Mouse (Mus musculus) stomach, embryonic 15.5 days (tissue): ENCODE results near the gene Phex. TPM values are rescaled to one million over a fixed set of nuclear protein-coding genes. Genes with fewer than 3 reads are reported as not detected.

Experiments used
- ATAC-seq: fragments of 200-750 bp; cut with Nextera tagmentation; 2 replicates; pipeline ENCODE4 v1.8.0; 2017; ENCODE audit warnings: low read depth, moderate number of reproducible peaks, moderate TSS enrichment; ENCODE audit not compliant: insufficient read depth, low FRiP score
- H3K27ac ChIP-seq: fragments of 300-500 bp; sonication (generic); 2 replicates; pipeline ENCODE4 v1.5.1; 2015; ENCODE audit warnings: mild to moderate bottlenecking, inconsistent platforms
- H3K27me3 ChIP-seq: fragments of 300-500 bp; sonication (generic); replicated peaks from 2 replicates; pipeline ENCODE4 v1.6.1; 2015; ENCODE audit warnings: inconsistent platforms
- H3K36me3 ChIP-seq: fragments of 300-500 bp; sonication (generic); 2 replicates; pipeline ENCODE4 v1.6.1; 2015; ENCODE audit warnings: inconsistent platforms
- H3K4me1 ChIP-seq: fragments of 300-500 bp; sonication (generic); 2 replicates; pipeline ENCODE4 v1.6.1; 2015; ENCODE audit warnings: inconsistent platforms
- H3K4me2 ChIP-seq: fragments of 300-500 bp; sonication (generic); 2 replicates; pipeline ENCODE4 v1.6.1; 2015; ENCODE audit warnings: mild to moderate bottlenecking, inconsistent platforms
- H3K4me3 ChIP-seq: fragments of 300-500 bp; sonication (generic); replicated peaks from 2 replicates; pipeline ENCODE4 v1.5.1; 2015; ENCODE audit warnings: inconsistent platforms
- H3K9ac ChIP-seq: fragments of 300-500 bp; sonication (generic); 2 replicates; pipeline ENCODE4 v1.6.1; 2015; ENCODE audit warnings: inconsistent platforms
- H3K9me3 ChIP-seq: fragments of 300-500 bp; sonication (generic); 2 replicates; pipeline ENCODE4 v1.6.1; 2016; ENCODE audit warnings: inconsistent platforms
- WGBS: fragments of 180-500 bp; shearing (Covaris S2); methylation state at CpG from one replicate; pipeline ENCODE4 v1.1.7; 2015; 5-methylcytosine and 5-hydroxymethylcytosine counted together
- polyA plus RNA-seq: library from polyadenylated mRNA; unstranded; fragments of >200 nt; fragmentation: Nextera tagmentation; extraction: Ambion mirVana; gene quantifications from 2 replicates; pipeline ENCODE4 v1.2.1, GENCODE M21; 2015

The Phex gene
- 0.09 and 0.23 TPM in 2 replicates for polyA plus RNA-seq

DNA sequence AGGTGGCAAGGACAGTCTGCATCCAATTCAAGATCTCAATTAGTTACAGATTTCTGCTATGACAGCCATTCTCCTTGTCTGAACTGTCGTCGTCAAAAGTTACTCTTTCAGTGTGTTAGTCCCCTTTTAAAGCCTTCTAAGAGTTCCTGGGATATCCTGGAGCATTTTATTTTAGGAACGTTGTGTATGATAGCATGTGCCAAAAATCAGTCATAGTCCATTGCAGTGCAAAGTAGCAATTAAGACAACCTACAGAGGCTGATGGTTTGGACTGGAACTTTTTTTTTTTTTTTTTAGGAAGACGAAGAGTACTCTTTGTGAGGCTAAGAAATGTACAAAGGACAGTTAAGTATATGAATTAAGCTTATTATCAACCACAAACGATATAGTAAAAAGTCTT is at the start of gene Phex:
TSS of gene Phex (minus strand) at position 101 of the 400 bp plus-strand sequence.
- WGBS = 56% methylated on average over 5 of the region's 5 CpGs
- no peak for ATAC-seq
- H3K9me3 ChIP-seq = no peaks in the 10 kb centered on the region
- no peaks in the 10 kb centered on the region for H3K36me3 ChIP-seq
- no peaks in the 10 kb centered on the region for H3K4me1 ChIP-seq
- no peaks in the 10 kb centered on the region for H3K27me3 ChIP-seq
- H3K4me3 ChIP-seq = no peak within 1 kb of the TSS
- H3K27ac ChIP-seq = no peak within 1 kb of the TSS
- H3K4me2 ChIP-seq = no peak within 1 kb of the TSS
- no peak within 1 kb of the TSS for H3K9ac ChIP-seq

- no peaks in the 10 kb centered on the region for H3K36me3 ChIP-seq
- H3K4me1 ChIP-seq = no peaks in the 10 kb centered on the region
- no peaks in the 10 kb centered on the region for H3K9me3 ChIP-seq
- H3K9ac ChIP-seq = no peak overlapping the region
- H3K4me3 ChIP-seq = no peak overlapping the region
- no peaks in the 10 kb centered on the region for H3K27me3 ChIP-seq
- ATAC-seq = no peak
- WGBS = 75% methylated on average over 3 of the region's 3 CpGs
- no peak overlapping the region for H3K27ac ChIP-seq
- no peak overlapping the region for H3K4me2 ChIP-seq
These were observed 47.6 kb upstream of the Phex start for GRCm38 (mm10) chrX:157462716-157463115.

DNA sequence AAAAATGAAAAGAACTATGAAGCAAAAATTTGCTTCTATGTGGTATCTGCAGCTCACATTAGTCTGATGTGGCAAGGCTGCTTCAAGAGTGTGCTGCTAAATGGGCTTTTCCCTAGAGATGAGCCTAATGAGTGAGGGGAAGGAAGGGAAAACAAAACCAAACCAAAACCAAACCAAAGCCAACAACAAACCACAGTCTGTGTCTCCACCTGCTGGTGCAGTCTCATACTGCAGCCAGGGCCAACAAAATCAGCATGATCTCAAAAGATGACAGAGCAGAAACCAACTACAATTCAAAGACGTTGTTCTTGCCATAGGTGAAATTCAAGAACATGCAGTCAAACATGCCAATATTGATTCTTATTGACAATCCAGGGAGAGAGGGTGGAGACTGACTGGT is 39.3 kb upstream of the Phex start:
- no peak for ATAC-seq
- no peaks in the 10 kb centered on the region for H3K4me1 ChIP-seq
- H3K9ac ChIP-seq = no peak overlapping the region
- no peak overlapping the region for H3K27ac ChIP-seq
- WGBS = 26% methylated on average over 1 of the region's 1 CpGs
- no peak overlapping the region for H3K4me2 ChIP-seq
- H3K9me3 ChIP-seq = no peaks in the 10 kb centered on the region
- H3K36me3 ChIP-seq = no peaks in the 10 kb centered on the region
- no peak overlapping the region for H3K4me3 ChIP-seq
- no peaks in the 10 kb centered on the region for H3K27me3 ChIP-seq

- Histone ChIP-seq H3K4me1 (no peaks in the 10 kb centered on the region), H3K4me2 (no peak overlapping the region), H3K27me3 (no peaks in the 10 kb centered on the region), H3K4me3 (no peak overlapping the region), H3K9ac (no peak overlapping the region), H3K27ac (no peak overlapping the region), H3K36me3 (no peaks in the 10 kb centered on the region), H3K9me3 (no peaks in the 10 kb centered on the region)
- no peak for ATAC-seq
- 86% methylated on average over 1 of the region's 1 CpGs for WGBS
These were observed 33.9 kb upstream of the Phex start for GRCm38 (mm10) chrX:157449000-157449399.

- H3K27ac ChIP-seq = no peak overlapping the region
These were observed 32.3 kb upstream of the Phex start for GRCm38 (mm10) chrX:157447431-157447830.

GRCm38 (mm10) chrX:157434768-157435167 is 19.7 kb upstream of the Phex start:
- no peak overlapping the region for H3K4me2 ChIP-seq
- no peaks in the 10 kb centered on the region for H3K4me1 ChIP-seq
- H3K9me3 ChIP-seq = no peaks in the 10 kb centered on the region
- H3K36me3 ChIP-seq = no peaks in the 10 kb centered on the region
- H3K9ac ChIP-seq = no peak overlapping the region
- no peaks in the 10 kb centered on the region for H3K27me3 ChIP-seq
- H3K27ac ChIP-seq = no peak overlapping the region
- 63% methylated on average over 1 of the region's 1 CpGs for WGBS
- no peak for ATAC-seq
- H3K4me3 ChIP-seq = no peak overlapping the region

More at GRCm38 (mm10) chrX:157447431-157447830, 32.3 kb upstream of the Phex start:
- Histone ChIP-seq H3K4me3 (no peak overlapping the region), H3K4me2 (no peak overlapping the region), H3K4me1 (no peaks in the 10 kb centered on the region), H3K36me3 (no peaks in the 10 kb centered on the region), H3K9ac (no peak overlapping the region), H3K27me3 (no peaks in the 10 kb centered on the region), H3K9me3 (no peaks in the 10 kb centered on the region)
- 87% methylated on average over 6 of the region's 6 CpGs for WGBS
- ATAC-seq = no peak

DNA sequence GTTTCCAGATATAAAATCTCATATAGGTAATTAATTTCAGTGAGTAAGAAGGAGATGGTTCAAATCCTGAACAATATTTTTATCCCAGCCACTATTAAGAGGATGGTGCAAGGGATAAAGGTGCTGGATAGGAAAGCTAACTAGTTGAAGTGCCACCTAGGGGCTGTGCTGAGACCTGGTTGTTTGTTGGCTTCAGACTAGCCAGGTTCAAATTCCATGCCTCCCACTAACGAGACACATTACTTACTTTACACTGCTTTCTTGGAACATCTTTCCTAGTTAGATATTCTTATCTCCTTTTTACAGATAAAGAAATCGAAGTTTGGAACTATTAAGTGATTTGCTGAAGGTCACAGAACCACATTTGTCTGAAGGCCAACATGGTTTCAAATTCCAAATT is 4.3 kb upstream of the Phex start:
- no peaks in the 10 kb centered on the region for H3K36me3 ChIP-seq
- no peaks in the 10 kb centered on the region for H3K9me3 ChIP-seq
- no peaks in the 10 kb centered on the region for H3K4me1 ChIP-seq
- no peak overlapping the region for H3K27ac ChIP-seq
- no peak for ATAC-seq
- no peak overlapping the region for H3K4me3 ChIP-seq
- H3K4me2 ChIP-seq = no peak overlapping the region
- H3K27me3 ChIP-seq = no peaks in the 10 kb centered on the region
- WGBS = 36% methylated on average over 2 of the region's 2 CpGs
- H3K9ac ChIP-seq = no peak overlapping the region

DNA sequence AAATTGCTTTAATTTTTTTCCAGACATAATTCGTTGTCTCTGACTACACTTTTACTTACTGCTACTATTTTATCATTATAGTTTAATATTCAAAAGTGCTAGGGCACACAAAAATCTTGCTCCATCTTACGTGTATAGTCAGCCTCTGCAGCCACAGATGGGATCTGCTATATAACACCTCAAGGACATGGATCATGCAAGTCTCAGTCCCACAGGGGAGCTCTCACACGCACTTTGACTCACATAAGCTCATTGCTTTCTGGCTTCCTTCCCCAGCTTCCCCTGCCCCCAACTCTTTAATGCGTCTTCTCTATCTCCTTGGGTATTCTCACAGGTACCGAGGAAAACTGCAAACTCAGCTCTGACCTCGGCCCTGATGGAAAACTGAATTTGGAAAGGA is 10.2 kb downstream of the Phex start:
- Histone ChIP-seq H3K27ac (no peak overlapping the region), H3K4me1 (no peaks in the 10 kb centered on the region), H3K36me3 (no peaks in the 10 kb centered on the region), H3K9me3 (no peaks in the 10 kb centered on the region), H3K4me3 (no peak overlapping the region), H3K4me2 (no peak overlapping the region), H3K27me3 (no peaks in the 10 kb centered on the region), H3K9ac (no peak overlapping the region)
- ATAC-seq = no peak
- WGBS = 68% methylated on average over 6 of the region's 6 CpGs

- Histone ChIP-seq H3K4me2 (no peak overlapping the region), H3K36me3 (no peaks in the 10 kb centered on the region), H3K4me1 (no peaks in the 10 kb centered on the region), H3K27ac (no peak overlapping the region), H3K4me3 (no peak overlapping the region), H3K9me3 (no peaks in the 10 kb centered on the region), H3K27me3 (no peaks in the 10 kb centered on the region), H3K9ac (no peak overlapping the region)
- ATAC-seq = no peak
- WGBS = 55% methylated on average over 2 of the region's 2 CpGs
These were observed 23.9 kb downstream of the Phex start for GRCm38 (mm10) chrX:157391241-157391640.

- Histone ChIP-seq H3K36me3 (no peaks in the 10 kb centered on the region), H3K27ac (no peak overlapping the region), H3K4me2 (no peak overlapping the region), H3K4me3 (no peak overlapping the region), H3K27me3 (no peaks in the 10 kb centered on the region), H3K9ac (no peak overlapping the region), H3K4me1 (no peaks in the 10 kb centered on the region), H3K9me3 (no peaks in the 10 kb centered on the region)
- ATAC-seq = no peak
- WGBS = 66% methylated on average over 6 of the region's 6 CpGs
These were observed 25.0 kb downstream of the Phex start for GRCm38 (mm10) chrX:157390102-157390501.

GRCm38 (mm10) chrX:157388419-157388818 is 26.7 kb downstream of the Phex start:
- H3K4me2 ChIP-seq = no peak overlapping the region
- no peak overlapping the region for H3K27ac ChIP-seq
- ATAC-seq = no peak
- no peaks in the 10 kb centered on the region for H3K9me3 ChIP-seq
- no peak overlapping the region for H3K9ac ChIP-seq
- H3K4me1 ChIP-seq = no peaks in the 10 kb centered on the region
- H3K4me3 ChIP-seq = no peak overlapping the region
- WGBS = 83% methylated on average over 3 of the region's 3 CpGs
- H3K27me3 ChIP-seq = no peaks in the 10 kb centered on the region
- H3K36me3 ChIP-seq = no peaks in the 10 kb centered on the region

DNA sequence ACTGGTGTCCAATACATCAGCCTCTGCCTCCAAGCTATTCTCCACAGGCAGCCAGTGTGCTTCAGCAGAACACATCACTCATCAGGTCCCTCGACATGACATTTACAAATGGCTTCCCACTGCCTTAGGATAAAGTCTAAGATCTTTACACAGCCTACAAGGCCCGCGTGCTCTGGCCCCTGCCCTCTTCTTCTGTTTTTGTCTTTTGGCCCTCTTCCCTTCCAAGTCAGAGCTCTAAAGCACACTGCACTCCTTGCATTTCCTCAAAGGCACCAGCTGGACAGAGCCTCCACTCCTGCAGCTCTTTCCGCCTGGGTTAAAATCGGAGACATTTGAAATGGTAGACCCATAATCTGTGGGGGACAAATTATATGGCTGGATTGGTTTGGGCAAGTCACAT is 28.1 kb downstream of the Phex start:
- Histone ChIP-seq H3K9ac (no peak overlapping the region), H3K4me1 (no peaks in the 10 kb centered on the region), H3K4me2 (no peak overlapping the region), H3K27me3 (no peaks in the 10 kb centered on the region), H3K9me3 (no peaks in the 10 kb centered on the region), H3K27ac (no peak overlapping the region), H3K36me3 (no peaks in the 10 kb centered on the region), H3K4me3 (no peak overlapping the region)
- WGBS = 72% methylated on average over 5 of the region's 5 CpGs
- ATAC-seq = no peak

GRCm38 (mm10) chrX:157378822-157379221 is 36.3 kb downstream of the Phex start:
- Histone ChIP-seq H3K27ac (no peak overlapping the region), H3K9ac (no peak overlapping the region), H3K27me3 (no peaks in the 10 kb centered on the region), H3K4me2 (no peak overlapping the region), H3K36me3 (no peaks in the 10 kb centered on the region), H3K4me3 (no peak overlapping the region), H3K4me1 (no peaks in the 10 kb centered on the region), H3K9me3 (no peaks in the 10 kb centered on the region)
- 65% methylated on average over 10 of the region's 10 CpGs for WGBS
- no peak for ATAC-seq
